Mouse (Mus musculus) liver, embryonic 16.5 days (tissue): ENCODE results near the gene Fam222b. TPM values are rescaled to one million over a fixed set of nuclear protein-coding genes. Genes with fewer than 3 reads are reported as not detected.

Source experiments
- ATAC-seq: fragments of 200-750 bp; cut with Nextera tagmentation; 2 replicates; pipeline ENCODE4 v1.8.0; 2017; ENCODE audit warnings: low read depth, mild to moderate bottlenecking, moderate number of reproducible peaks, moderate library complexity
- H3K27ac ChIP-seq: fragments of 300-500 bp; sonication (generic); 2 replicates; pipeline ENCODE4 v1.5.1; 2014; ENCODE audit warnings: mild to moderate bottlenecking, low read length
- H3K27me3 ChIP-seq: fragments of 300-500 bp; sonication (generic); 2 replicates; pipeline ENCODE4 v1.6.1; 2014; ENCODE audit warnings: low read depth, low read length, mixed read lengths; ENCODE audit not compliant: control insufficient read depth, insufficient read depth
- H3K36me3 ChIP-seq: fragments of 300-500 bp; sonication (generic); 2 replicates; pipeline ENCODE4 v1.6.1; 2014; ENCODE audit warnings: mild to moderate bottlenecking; ENCODE audit not compliant: control insufficient read depth, insufficient read depth
- H3K4me1 ChIP-seq: fragments of 300-500 bp; sonication (generic); 2 replicates; pipeline ENCODE4 v1.6.1; 2014; ENCODE audit warnings: low read depth, low read length, mixed read lengths; ENCODE audit not compliant: control insufficient read depth
- H3K4me2 ChIP-seq: fragments of 300-500 bp; sonication (generic); 2 replicates; pipeline ENCODE4 v1.6.1; 2014; ENCODE audit warnings: low read depth, low read length, mixed read lengths
- H3K4me3 ChIP-seq: fragments of 300-500 bp; sonication (generic); 2 replicates; pipeline ENCODE4 v1.5.1; 2014; ENCODE audit warnings: low read depth, mild to moderate bottlenecking, low read length
- H3K9ac ChIP-seq: fragments of 300-500 bp; sonication (generic); 2 replicates; pipeline ENCODE4 v1.6.1; 2014; ENCODE audit warnings: low read depth, low read length
- H3K9me3 ChIP-seq: fragments of 300-500 bp; sonication (generic); replicated peaks from 2 replicates; pipeline ENCODE4 v1.6.1; 2016; ENCODE audit warnings: low read length; ENCODE audit not compliant: control insufficient read depth
- WGBS: fragments of 180-500 bp; shearing (Covaris S2); extraction: QIAGEN DNeasy Blood & Tissue Kit; methylation state at CpG from one replicate; pipeline ENCODE4 v1.1.7; 2014; ENCODE audit not compliant: insufficient replicate concordance; 5-methylcytosine and 5-hydroxymethylcytosine counted together
- polyA plus RNA-seq: library from polyadenylated mRNA; unstranded; fragments of >200 nt; fragmentation: Nextera tagmentation; extraction: Ambion mirVana; gene quantifications from 2 replicates; pipeline ENCODE4 v1.2.1, GENCODE M21; 2015

Fam222b gene
- polyA plus RNA-seq, 1 experiment from 2014 or later: 4.9 TPM

- Histone ChIP-seq H3K27ac (peak overlapping the region; percentile 98), H3K9me3 (no peaks in the 10 kb centered on the region), H3K27me3 (no peaks in the 10 kb centered on the region), H3K4me1 (peaks cover 50% of the 10 kb centered on the region), H3K9ac (peak overlapping the region; percentile 95), H3K4me3 (peak overlapping the region; percentile 87), H3K36me3 (peaks cover 15% of the 10 kb centered on the region), H3K4me2 (peak overlapping the region; percentile 71)
- peak; percentile 57; the same call in 1 of the 2 replicates for ATAC-seq
- 0% methylated on average over 9 of the region's 10 CpGs for WGBS
Observed at GRCm38 (mm10) chr11:78175771-78176401, 81.4 kb downstream of the Fam222b start.

- no peaks in the 10 kb centered on the region for H3K9me3 ChIP-seq
- H3K4me2 ChIP-seq: peak within 1 kb of the TSS; percentile 71
- H3K27me3 ChIP-seq: no peaks in the 10 kb centered on the region
- peaks cover 21% of the 10 kb centered on the region for H3K36me3 ChIP-seq
- WGBS: 0% methylated on average over 32 of the region's 32 CpGs
- peaks cover 56% of the 10 kb centered on the region for H3K4me1 ChIP-seq
- H3K9ac ChIP-seq: peak within 1 kb of the TSS; percentile 95
- ATAC-seq: peak; percentile 28
- peak within 1 kb of the TSS; percentile 87 for H3K4me3 ChIP-seq
- H3K27ac ChIP-seq: peak within 1 kb of the TSS; percentile 98
Observed at GRCm38 (mm10) chr11:78176402-78176862, 82.0 kb downstream of the Fam222b start, which contains the start of the genes Nek8 and Tlcd1. Nek8 (minus strand) TSS chr11:78176675. Tlcd1 (plus strand) TSS chr11:78176711.

GRCm38 (mm10) chr11:78176905-78177331 is 82.5 kb downstream of the Fam222b start:
- H3K4me3 ChIP-seq: peak overlapping the region; percentile 87
- H3K4me1 ChIP-seq: peaks cover 56% of the 10 kb centered on the region
- H3K4me2 ChIP-seq: peak overlapping the region; percentile 71
- H3K9ac ChIP-seq: peak overlapping the region; percentile 95
- peak overlapping the region; percentile 98 for H3K27ac ChIP-seq
- peaks cover 26% of the 10 kb centered on the region for H3K36me3 ChIP-seq
- ATAC-seq: no peak
- WGBS: under 1% methylated on average over 23 of the region's 23 CpGs
- H3K27me3 ChIP-seq: no peaks in the 10 kb centered on the region
- H3K9me3 ChIP-seq: no peaks in the 10 kb centered on the region

GRCm38 (mm10) chr11:78177437-78177836 is 83.0 kb downstream of the Fam222b start:
- 0% methylated on average over 10 of the region's 10 CpGs for WGBS
- H3K4me1 ChIP-seq: peaks cover 55% of the 10 kb centered on the region
- peak overlapping the region; percentile 87 for H3K4me3 ChIP-seq

GRCm38 (mm10) chr11:78177903-78178858 is 83.7 kb downstream of the Fam222b start:
- under 1% methylated on average over 73 of the region's 84 CpGs for WGBS
- H3K27me3 ChIP-seq: no peaks in the 10 kb centered on the region
- peak overlapping the region; percentile 95 for H3K9ac ChIP-seq
- peaks cover 27% of the 10 kb centered on the region for H3K36me3 ChIP-seq
- H3K4me2 ChIP-seq: peak overlapping the region; percentile 71
- no peaks in the 10 kb centered on the region for H3K9me3 ChIP-seq
- ATAC-seq: peak; percentile 78
- H3K27ac ChIP-seq: peak overlapping the region; percentile 98
- peak overlapping the region; percentile 87 for H3K4me3 ChIP-seq
- peaks cover 51% of the 10 kb centered on the region for H3K4me1 ChIP-seq

More at GRCm38 (mm10) chr11:78177437-78177836, 83.0 kb downstream of the Fam222b start:
- peak; percentile 38 for ATAC-seq
- peaks cover 27% of the 10 kb centered on the region for H3K36me3 ChIP-seq
- peak overlapping the region; percentile 71 for H3K4me2 ChIP-seq
- peak overlapping the region; percentile 98 for H3K27ac ChIP-seq
- H3K9me3 ChIP-seq: no peaks in the 10 kb centered on the region
- no peaks in the 10 kb centered on the region for H3K27me3 ChIP-seq
- H3K9ac ChIP-seq: peak overlapping the region; percentile 95

- 0 out of 2 replicates have a peak, but pooled peaks have one; percentile 0 for ATAC-seq
- peak overlapping the region; percentile 95 for H3K9ac ChIP-seq
- H3K9me3 ChIP-seq: no peaks in the 10 kb centered on the region
- under 1% methylated on average over 29 of the region's 29 CpGs for WGBS
- H3K4me2 ChIP-seq: peak overlapping the region; percentile 71
- no peaks in the 10 kb centered on the region for H3K27me3 ChIP-seq
- H3K4me3 ChIP-seq: peak overlapping the region; percentile 87
- peaks cover 53% of the 10 kb centered on the region for H3K4me1 ChIP-seq
- peak overlapping the region; percentile 98 for H3K27ac ChIP-seq
- H3K36me3 ChIP-seq: peaks cover 27% of the 10 kb centered on the region
Observed at GRCm38 (mm10) chr11:78178859-78179437, 84.5 kb downstream of the Fam222b start.

GRCm38 (mm10) chr11:78179438-78179999 is 85.1 kb downstream of the Fam222b start:
- peak overlapping the region; percentile 71 for H3K4me2 ChIP-seq
- peak overlapping the region; percentile 98 for H3K27ac ChIP-seq
- peaks cover 53% of the 10 kb centered on the region for H3K4me1 ChIP-seq
- ATAC-seq: no peak
- WGBS: 11% methylated on average over 8 of the region's 8 CpGs
- no peaks in the 10 kb centered on the region for H3K9me3 ChIP-seq
- H3K4me3 ChIP-seq: peak overlapping the region; percentile 87
- H3K36me3 ChIP-seq: peaks cover 27% of the 10 kb centered on the region
- no peaks in the 10 kb centered on the region for H3K27me3 ChIP-seq
- H3K9ac ChIP-seq: peak overlapping the region; percentile 95

GRCm38 (mm10) chr11:78180081-78180761 is 85.8 kb downstream of the Fam222b start:
- peak overlapping the region; percentile 95 for H3K9ac ChIP-seq
- 33% methylated on average over 6 of the region's 6 CpGs for WGBS
- peak overlapping the region; percentile 98 for H3K27ac ChIP-seq
- H3K36me3 ChIP-seq: peaks cover 27% of the 10 kb centered on the region
- no peak for ATAC-seq
- H3K27me3 ChIP-seq: no peaks in the 10 kb centered on the region
- H3K4me2 ChIP-seq: peak overlapping the region; percentile 71
- H3K9me3 ChIP-seq: no peaks in the 10 kb centered on the region
- H3K4me1 ChIP-seq: peaks cover 46% of the 10 kb centered on the region
- peak overlapping the region; percentile 87 for H3K4me3 ChIP-seq
